Mouse (Mus musculus) ES-E14 (cell line): ENCODE measurements at regions not wholly inside any gene's neighbourhood (a gene's known extent, or its start where the extent isn't known, plus 50 kb on each side); places are given as distances from the start of the nearest gene placed in this dataset.

Source experiments
- DNase-seq: peaks from one replicate; pipeline ENCODE4 v3.0.0-alpha.2; 2013; ENCODE audit warnings: low read depth, low spot score
- H3K27ac ChIP-seq: 2 replicates; pipeline ENCODE4 v1.5.1; 2012; ENCODE audit warnings: low read depth, mild to moderate bottlenecking, low read length, moderate library complexity, mixed read lengths; ENCODE audit not compliant: poor library complexity, insufficient read depth, severe bottlenecking
- H3K36me3 ChIP-seq: 2 replicates; pipeline ENCODE4 v1.6.1; 2012; ENCODE audit warnings: mild to moderate bottlenecking, low read length, moderate library complexity, mixed read lengths; ENCODE audit not compliant: control insufficient read depth, poor library complexity, insufficient read depth, severe bottlenecking
- H3K4me1 ChIP-seq, 2 experiments: fragments of 150-350 bp in 1 of 2; sonication (generic) in 1 of 2; 2 replicates each; pipeline ENCODE4 v1.6.1; 2012; ENCODE audit warnings: low read length in 2 of 2, mild to moderate bottlenecking in 1 of 2, mixed read lengths in 1 of 2; ENCODE audit not compliant: control insufficient read depth in 2 of 2, insufficient read depth in 2 of 2, poor library complexity in 1 of 2
- H3K4me3 ChIP-seq, 2 experiments: fragments of 150-350 bp in 1 of 2; sonication (generic) in 1 of 2; 2 replicates each; pipeline ENCODE4 v1.5.1; 2012; ENCODE audit warnings: low read length in 2 of 2, low read depth in 1 of 2, mild to moderate bottlenecking in 1 of 2, mixed read lengths in 1 of 2; ENCODE audit not compliant: insufficient read depth in 1 of 2, poor library complexity in 1 of 2, severe bottlenecking in 1 of 2
- H3K9ac ChIP-seq: 2 replicates; pipeline ENCODE4 v1.6.1; 2012; ENCODE audit warnings: low read depth, mild to moderate bottlenecking, low read length, mixed read lengths; ENCODE audit not compliant: poor library complexity, insufficient read depth, severe bottlenecking
- H3K9me3 ChIP-seq: fragments of 150-350 bp; sonication (generic); 2 replicates; pipeline ENCODE4 v1.6.1; 2012; ENCODE audit warnings: low read depth, mild to moderate bottlenecking, low read length; ENCODE audit not compliant: control insufficient read depth, insufficient read depth
- CHD2 ChIP-seq: IDR thresholded peaks from 2 replicates; pipeline ENCODE4 v1.6.1; 2014; ENCODE audit warnings: mild to moderate bottlenecking, low read depth, low read length, inconsistent platforms
- HCFC1 ChIP-seq: IDR thresholded peaks from 2 replicates; pipeline ENCODE4 v1.6.1; 2012; ENCODE audit warnings: low read length, inconsistent platforms, borderline replicate concordance; ENCODE audit not compliant: insufficient read depth
- MAFK ChIP-seq: IDR thresholded peaks from 2 replicates; pipeline ENCODE4 v1.6.1; 2014; ENCODE audit warnings: mild to moderate bottlenecking, low read depth, low read length, inconsistent platforms; ENCODE audit not compliant: insufficient read depth
- ZC3H11A ChIP-seq: IDR thresholded peaks from 2 replicates; pipeline ENCODE4 v1.6.1; 2012; ENCODE audit warnings: low read depth, mild to moderate bottlenecking, inconsistent platforms, low read length, borderline replicate concordance
- ZNF384 ChIP-seq: IDR thresholded peaks from 2 replicates; pipeline ENCODE4 v1.6.1; 2012; ENCODE audit warnings: low read depth, low read length, inconsistent platforms
- in situ Hi-C, 2 experiments: fragments of 600-800 bp; cut with MboI; formaldehyde crosslinking; loops; one replicate each; pipeline ENCODE4 v1.15.1; 2025; ENCODE audit warnings: low sequenced_read_pairs in 2 of 2, inconsistent platforms in 1 of 2; ENCODE audit not compliant: unreplicated experiment in 2 of 2

- H3K4me1 ChIP-seq: no peaks in the 10 kb centered on the region
- no peaks in the 10 kb centered on the region for H3K9me3 ChIP-seq
- TF ChIP-seq HCFC1 (no peak), MAFK (no peak), ZC3H11A (no peak), CHD2 (no peak), ZNF384 (no peak)
- no peak overlapping the region for H3K27ac ChIP-seq
- no peak for DNase-seq
- no peaks in the 10 kb centered on the region for H3K36me3 ChIP-seq
- no peak overlapping the region for H3K4me3 ChIP-seq
- in situ Hi-C loops: no loop called here
- H3K9ac ChIP-seq: no peak overlapping the region
Observed at GRCm38 (mm10) chr3:34270154-34270553, 189.0 kb upstream of the Dnajc19 start.

GRCm38 (mm10) chr3:34266462-34266861 is 185.3 kb upstream of the Dnajc19 start:
- Histone ChIP-seq H3K36me3 (no peaks in the 10 kb centered on the region), H3K9ac (no peak overlapping the region), H3K9me3 (no peaks in the 10 kb centered on the region), H3K4me3 (no peak overlapping the region), H3K4me1 (no peaks in the 10 kb centered on the region), H3K27ac (no peak overlapping the region)
- in situ Hi-C loops: no loop called here
- TF ChIP-seq CHD2: no peak
- no peak for TF ChIP-seq ZNF384
- no peak for TF ChIP-seq MAFK
- no peak for TF ChIP-seq HCFC1
- no peak for TF ChIP-seq ZC3H11A
- no peak for DNase-seq

- TF ChIP-seq MAFK (no peak), ZC3H11A (no peak), CHD2 (no peak), ZNF384 (no peak), HCFC1 (no peak)
- Histone ChIP-seq H3K27ac (no peak overlapping the region), H3K9ac (no peak overlapping the region), H3K4me1 (no peaks in the 10 kb centered on the region), H3K4me3 (no peak overlapping the region), H3K36me3 (no peaks in the 10 kb centered on the region), H3K9me3 (no peaks in the 10 kb centered on the region)
- in situ Hi-C loops: no loop called here
- no peak for DNase-seq
Observed at GRCm38 (mm10) chr3:34264811-34265210, 183.7 kb upstream of the Dnajc19 start.

GRCm38 (mm10) chr3:34252730-34253337 is 171.7 kb upstream of the Dnajc19 start:
- no peaks in the 10 kb centered on the region for H3K36me3 ChIP-seq
- H3K9ac ChIP-seq: no peak overlapping the region
- TF ChIP-seq MAFK (no peak), CHD2 (no peak), ZNF384 (no peak), ZC3H11A (no peak), HCFC1 (no peak)
- no peak for DNase-seq
- no peak overlapping the region for H3K4me3 ChIP-seq
- no peaks in the 10 kb centered on the region for H3K9me3 ChIP-seq
- no peaks in the 10 kb centered on the region for H3K4me1 ChIP-seq
- in situ Hi-C loops: no loop called here
- H3K27ac ChIP-seq: no peak overlapping the region
